Mouse (Mus musculus): ENCODE measurements around the gene Dclre1a. TPM values are rescaled to one million over a fixed set of nuclear protein-coding genes. Genes with fewer than 3 reads are reported as not detected.
A peak's percentile ranks its signal among the peaks of the same experiment; 100 is the strongest.

Dclre1a gene
- total and polyA plus RNA-seq, 3 experiments = 28.7 to 142 (median 36.0) TPM

DNA sequence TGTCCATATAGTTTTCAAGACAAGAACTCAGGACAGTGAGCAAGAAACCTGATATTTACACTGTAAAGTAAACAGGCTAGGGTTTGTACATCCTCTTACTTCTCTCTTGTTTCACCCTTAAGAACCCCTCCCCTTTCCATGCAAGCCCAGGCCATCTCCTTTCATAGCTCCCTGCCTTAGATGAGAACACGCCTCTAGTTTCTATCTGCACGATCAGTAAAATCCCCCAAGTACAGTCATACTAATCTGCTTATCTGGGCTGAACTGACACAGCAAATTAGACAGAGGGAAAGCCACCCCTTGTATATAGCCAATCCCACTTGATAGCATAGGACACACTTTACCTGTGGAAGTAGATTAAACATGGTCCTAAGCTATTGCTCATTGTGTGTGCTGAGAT is 23.2 kb upstream of the Dclre1a start:
- no peaks in the 10 kb centered on the region for H3K9me3 ChIP-seq (replicated peaks; ENCODE audit: insufficient read depth, low read length)
- peaks cover 14 to 35% of the 10 kb centered on the region in 2 experiments for H3K36me3 ChIP-seq (ENCODE audit: control insufficient read depth in 1 of 2, insufficient read depth in 2 of 2, low read length in 2 of 2)
- H3K27me3 ChIP-seq (ENCODE audit: control insufficient read depth in 1 of 2, insufficient read depth in 2 of 2, low read length in 2 of 2) = no peaks in the 10 kb centered on the region
- H3K9ac ChIP-seq (ENCODE audit: control insufficient read depth, low read depth, low read length, poor library complexity, severe bottlenecking) = no peak overlapping the region
- H3K4me1 ChIP-seq (ENCODE audit: control insufficient read depth in 1 of 2, insufficient read depth in 2 of 2, low read length in 2 of 2) = peaks cover 8 to 11% of the 10 kb centered on the region in 2 experiments
- no peak overlapping the region for H3K4me3 ChIP-seq (ENCODE audit: control insufficient read depth in 1 of 2, insufficient read depth in 1 of 2, low read depth in 2 of 2, low read length in 2 of 2)
- DNase-seq (ENCODE audit: low read depth, low spot score) = peak; percentile 63
- no peak overlapping the region for H3K27ac ChIP-seq (ENCODE audit: control insufficient read depth, low read depth, low read length)
- peaks cover 23% of the 10 kb centered on the region for H3K79me2 ChIP-seq (ENCODE audit: control insufficient read depth, insufficient read depth, low read length, poor library complexity)
- TF ChIP-seq MAZ (IDR thresholded peaks at IDR 0.05; ENCODE audit: low read depth, low read length) (no peak), HCFC1 (IDR thresholded peaks at IDR 0.05; ENCODE audit: low read depth, low read length) (no peak), BHLHE40 (IDR thresholded peaks at IDR 0.05; ENCODE audit: borderline replicate concordance, low read depth, low read length) (no peak), SMC3 (IDR thresholded peaks at IDR 0.05; ENCODE audit: low read depth, low read length) (no peak), TBP (IDR thresholded peaks at IDR 0.05; ENCODE audit: low read depth, low read length) (no peak), EP300 (IDR thresholded peaks at IDR 0.05; ENCODE audit: low read depth in 1 of 2, low read length in 2 of 2) (peak; percentile 40 to 53; a peak in 1 of 4 replicates), NELFE (IDR thresholded peaks at IDR 0.05; ENCODE audit: low read depth, low read length) (no peak), USF1 (IDR thresholded peaks at IDR 0.05; ENCODE audit: low read depth, low read length) (no peak), JUND (IDR thresholded peaks at IDR 0.05; ENCODE audit: low read depth, low read length) (no peak), POLR2AphosphoS5 (IDR thresholded peaks at IDR 0.05; ENCODE audit: borderline replicate concordance, low read depth, low read length) (no peak), GABPA (IDR thresholded peaks at IDR 0.05; ENCODE audit: low read depth, low read length) (0 out of 2 replicates have a peak, but pooled peaks have one; percentile 40), KAT2A (conservative IDR thresholded peaks at IDR 0.05; ENCODE audit: low read depth, low read length) (no peak), MEF2A (IDR thresholded peaks at IDR 0.05; ENCODE audit: extremely low read depth, insufficient replicate concordance, low read depth, low read length, poor library complexity, severe bottlenecking) (no peak), ZNF384 (IDR thresholded peaks at IDR 0.05; ENCODE audit: low read depth, low read length) (no peak), ETS1 (IDR thresholded peaks at IDR 0.05; ENCODE audit: low read depth, low read length) (peak; percentile 74), E2F4 (IDR thresholded peaks at IDR 0.05; ENCODE audit: borderline replicate concordance, low read depth, low read length) (no peak), MXI1 (IDR thresholded peaks at IDR 0.05; ENCODE audit: low read depth, low read length) (peak; percentile 40; the same call in 1 of the 2 replicates), SIN3A (IDR thresholded peaks at IDR 0.05; ENCODE audit: low read length) (no peak), MAX (IDR thresholded peaks at IDR 0.05; ENCODE audit: low read length) (no peak), CTCF (IDR thresholded peaks at IDR 0.05 in 2 of 3, conservative IDR thresholded peaks at IDR 0.05 in 1 of 3; ENCODE audit: control insufficient read depth in 1 of 3, insufficient read depth in 1 of 3, low read depth in 2 of 3, low read length in 3 of 3, poor library complexity in 1 of 3, severe bottlenecking in 1 of 3) (no peak), TCF12 (IDR thresholded peaks at IDR 0.05; ENCODE audit: low read depth, low read length) (peak; percentile 53; the same call in 1 of the 2 replicates), ZMIZ1 (IDR thresholded peaks at IDR 0.05; ENCODE audit: low read depth, low read length) (no peak), TAL1 (IDR thresholded peaks at IDR 0.05; ENCODE audit: low read length) (no peak), GATA1 (IDR thresholded peaks at IDR 0.05; ENCODE audit: low read depth, low read length) (peak; percentile 85), ELF1 (IDR thresholded peaks at IDR 0.05; ENCODE audit: low read depth, low read length) (no peak), MYB (IDR thresholded peaks at IDR 0.05; ENCODE audit: low read depth, low read length) (no peak), POLR2A (IDR thresholded peaks at IDR 0.05; ENCODE audit: control insufficient read depth in 1 of 2, insufficient read depth in 1 of 2, low read depth in 1 of 2, low read length in 2 of 2, poor library complexity in 1 of 2) (no peak), CHD1 (IDR thresholded peaks at IDR 0.05; ENCODE audit: low read depth, low read length) (no peak), CHD2 (IDR thresholded peaks at IDR 0.05; ENCODE audit: low read length) (no peak), NRF1 (IDR thresholded peaks at IDR 0.05; ENCODE audit: insufficient read depth, low read depth, low read length, poor library complexity, severe bottlenecking) (no peak), MAFK (IDR thresholded peaks at IDR 0.05; ENCODE audit: borderline replicate concordance, low read depth, low read length) (peak; percentile 63), ZKSCAN1 (IDR thresholded peaks at IDR 0.05; ENCODE audit: low read depth, low read length) (no peak), USF2 (IDR thresholded peaks at IDR 0.05; ENCODE audit: borderline replicate concordance in 1 of 2, insufficient read depth in 1 of 2, low read depth in 1 of 2, low read length in 2 of 2) (no peak), UBTF (IDR thresholded peaks at IDR 0.05; ENCODE audit: borderline replicate concordance, insufficient read depth, low read depth, low read length) (no peak), RCOR1 (IDR thresholded peaks at IDR 0.05; ENCODE audit: low read depth, low read length) (peak; percentile 61), POLR2AphosphoS2 (IDR thresholded peaks at IDR 0.05; ENCODE audit: low read length) (no peak), MYC (IDR thresholded peaks at IDR 0.05; ENCODE audit: low read depth, low read length) (no peak), ZC3H11A (IDR thresholded peaks at IDR 0.05; ENCODE audit: low read depth, low read length) (no peak)
